Mouse (Mus musculus): Measurements from ENCODE around the gene Phf19.

DNA sequence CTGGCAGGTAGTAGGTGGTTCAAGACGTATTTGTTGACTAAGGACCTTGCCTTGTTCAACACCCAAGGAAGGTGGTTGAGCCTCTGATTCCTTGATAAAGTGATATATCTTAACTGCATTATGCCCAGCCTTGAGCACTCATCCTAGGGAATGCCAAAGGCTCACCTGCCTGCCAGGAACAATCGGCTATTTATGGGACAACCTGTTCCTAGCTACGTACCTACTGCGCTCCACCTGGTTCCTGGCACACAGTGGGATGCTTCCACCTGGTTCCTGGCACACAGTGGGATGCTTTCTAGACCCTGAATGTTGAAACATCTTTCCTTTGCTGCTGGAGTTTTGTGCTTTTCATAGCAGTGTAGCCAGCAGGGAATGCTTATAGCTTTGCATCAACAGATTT lies 4.1 kb downstream of the Phf19 start:
- TF ChIP-seq CTCF (IDR thresholded peaks at IDR 0.05; ENCODE audit: insufficient read depth, low read depth, low read length) (no peak), POLR2A (IDR thresholded peaks at IDR 0.05; ENCODE audit: insufficient read depth, low read depth, low read length) (no peak)

All from olfactory bulb, adult 2 months (tissue).